Mouse (Mus musculus) midbrain, embryonic 16.5 days (tissue): ENCODE data around the gene Ccdc188. TPM values are rescaled to one million over a fixed set of nuclear protein-coding genes. Genes with fewer than 3 reads are reported as not detected.
A peak's percentile ranks its signal among the peaks of the same experiment; 100 is the strongest.
"Not testable (repeated sequence)": the region's sequence is repeated elsewhere in the genome, so short reads cannot be mapped to it uniquely, and the experiment has no call there.

Experiments used
- ATAC-seq: fragments of 200-750 bp; cut with Nextera tagmentation; 2 replicates; pipeline ENCODE4 v1.8.0; 2017; ENCODE audit warnings: moderate TSS enrichment
- H3K27ac ChIP-seq: fragments of 300-500 bp; sonication (generic); 2 replicates; pipeline ENCODE4 v1.5.1; 2014; ENCODE audit warnings: mild to moderate bottlenecking, low read length, mixed read lengths
- H3K27me3 ChIP-seq: fragments of 300-500 bp; sonication (generic); 2 replicates; pipeline ENCODE4 v1.6.1; 2014; ENCODE audit warnings: low read depth, low read length, mixed read lengths; ENCODE audit not compliant: control insufficient read depth, insufficient read depth
- H3K36me3 ChIP-seq: fragments of 300-500 bp; sonication (generic); 2 replicates; pipeline ENCODE4 v1.6.1; 2014; ENCODE audit warnings: mild to moderate bottlenecking, low read length, moderate library complexity, mixed read lengths; ENCODE audit not compliant: control insufficient read depth, insufficient read depth
- H3K4me1 ChIP-seq: fragments of 300-500 bp; sonication (generic); 2 replicates; pipeline ENCODE4 v1.6.1; 2014; ENCODE audit warnings: mild to moderate bottlenecking, low read length, mixed read lengths; ENCODE audit not compliant: control insufficient read depth, insufficient read depth
- H3K4me2 ChIP-seq: fragments of 300-500 bp; sonication (generic); 2 replicates; pipeline ENCODE4 v1.6.1; 2014; ENCODE audit warnings: mild to moderate bottlenecking, low read length, mixed read lengths
- H3K4me3 ChIP-seq: fragments of 300-500 bp; sonication (generic); 2 replicates; pipeline ENCODE4 v1.5.1; 2014; ENCODE audit warnings: low read depth, mild to moderate bottlenecking, low read length, moderate library complexity, mixed read lengths
- H3K9ac ChIP-seq: fragments of 300-500 bp; sonication (generic); 2 replicates; pipeline ENCODE4 v1.6.1; 2014; ENCODE audit warnings: low read depth, low read length, mixed read lengths
- H3K9me3 ChIP-seq: fragments of 300-500 bp; sonication (generic); replicated peaks from 2 replicates; pipeline ENCODE4 v1.6.1; 2014; ENCODE audit warnings: mild to moderate bottlenecking, low read length, mixed read lengths; ENCODE audit not compliant: control insufficient read depth, poor library complexity, severe bottlenecking
- whole genome bisulfite sequencing: fragments of 180-500 bp; shearing (Covaris S2); extraction: QIAGEN DNeasy Blood & Tissue Kit; methylation state at CpG from one replicate; pipeline ENCODE4 v1.1.7; 2014; 5-methylcytosine and 5-hydroxymethylcytosine counted together
- polyA plus RNA-seq: library from polyadenylated mRNA; unstranded; fragments of >200 nt; fragmentation: Nextera tagmentation; extraction: Ambion mirVana; gene quantifications from 2 replicates; pipeline ENCODE4 v1.2.1, GENCODE M21; 2015

Gene Ccdc188
- polyA plus RNA-seq, 1 experiment from 2014 or later: not detected

- H3K36me3 ChIP-seq: no peaks in the 10 kb centered on the region
- no peak overlapping the region for H3K4me3 ChIP-seq
- H3K9me3 ChIP-seq: no peaks in the 10 kb centered on the region
- no peaks in the 10 kb centered on the region for H3K4me1 ChIP-seq
- no peak overlapping the region for H3K9ac ChIP-seq
- H3K4me2 ChIP-seq: no peak overlapping the region
- no peak overlapping the region for H3K27ac ChIP-seq
- H3K27me3 ChIP-seq: no peaks in the 10 kb centered on the region
- WGBS: 61% methylated on average over 10 of the region's 10 CpGs
- ATAC-seq: no peak
Observed at GRCm38 (mm10) chr16:18181398-18181797, 36.3 kb upstream of the Ccdc188 start.

DNA sequence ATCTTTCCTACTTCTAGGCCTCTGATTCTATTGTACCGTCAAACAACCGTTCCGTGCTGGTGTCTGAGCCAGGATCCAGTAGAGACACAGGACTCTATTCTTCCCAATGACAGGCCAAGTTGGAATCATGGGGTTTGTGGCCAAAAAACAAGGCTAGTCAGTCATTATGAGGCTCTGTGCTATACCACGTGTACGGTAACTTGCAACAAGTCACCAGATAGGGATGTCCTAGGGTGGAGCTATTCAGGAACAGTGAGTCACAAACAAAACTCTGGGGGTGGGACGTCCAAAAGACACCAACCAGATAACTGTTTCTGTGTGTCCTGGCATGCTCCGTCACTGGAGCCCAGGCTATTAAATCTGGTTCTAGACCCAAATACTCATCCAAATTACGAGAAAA is 34.9 kb upstream of the Ccdc188 start:
- no peaks in the 10 kb centered on the region for H3K9me3 ChIP-seq
- WGBS: 82% methylated on average over 8 of the region's 8 CpGs
- no peak overlapping the region for H3K9ac ChIP-seq
- H3K4me1 ChIP-seq: no peaks in the 10 kb centered on the region
- no peaks in the 10 kb centered on the region for H3K27me3 ChIP-seq
- ATAC-seq: no peak
- H3K27ac ChIP-seq: no peak overlapping the region
- no peaks in the 10 kb centered on the region for H3K36me3 ChIP-seq
- no peak overlapping the region for H3K4me2 ChIP-seq
- no peak overlapping the region for H3K4me3 ChIP-seq

DNA sequence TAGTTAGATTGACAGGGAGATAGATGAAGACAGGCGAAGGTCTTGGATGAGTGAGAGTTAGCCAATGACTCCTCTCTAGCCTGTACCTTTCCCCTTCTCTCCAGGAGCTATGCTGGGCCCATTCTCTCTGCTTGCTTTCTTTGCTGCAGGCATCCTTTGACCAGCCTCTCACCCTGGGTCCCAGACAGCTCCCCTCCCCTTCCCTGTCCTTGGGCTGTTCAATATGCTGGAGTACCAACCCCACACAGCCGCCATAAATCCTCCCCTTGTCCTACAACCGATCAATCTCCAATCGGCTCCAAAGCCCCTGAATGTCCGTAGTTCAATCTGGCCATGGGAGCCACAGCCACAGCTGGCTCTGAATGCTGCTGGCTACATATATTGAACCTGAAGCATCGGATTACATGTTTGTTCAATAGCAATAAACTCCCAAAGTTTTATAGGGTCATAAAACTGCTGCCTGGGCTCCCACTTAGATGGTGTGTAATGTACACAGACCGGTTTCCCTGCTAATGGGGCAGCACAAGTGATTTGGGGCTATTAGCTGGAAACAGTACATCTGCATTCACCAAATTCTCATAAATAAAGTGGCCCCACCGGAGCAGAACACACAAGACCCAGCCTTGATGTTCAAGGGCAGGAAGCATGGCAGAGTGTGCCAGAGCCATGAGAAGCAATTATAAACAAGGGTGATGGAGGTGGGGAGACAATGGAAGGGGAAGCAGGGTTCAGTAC is 31.8 kb upstream of the Ccdc188 start:
- H3K9me3 ChIP-seq: no peaks in the 10 kb centered on the region
- H3K4me2 ChIP-seq: no peak overlapping the region
- no peaks in the 10 kb centered on the region for H3K36me3 ChIP-seq
- H3K27me3 ChIP-seq: no peaks in the 10 kb centered on the region
- no peaks in the 10 kb centered on the region for H3K4me1 ChIP-seq
- no peak overlapping the region for H3K27ac ChIP-seq
- no peak overlapping the region for H3K9ac ChIP-seq
- 82% methylated on average over 8 of the region's 8 CpGs for WGBS
- H3K4me3 ChIP-seq: no peak overlapping the region
- ATAC-seq: no peak

GRCm38 (mm10) chr16:18186798-18187197 is 30.9 kb upstream of the Ccdc188 start:
- H3K36me3 ChIP-seq: no peaks in the 10 kb centered on the region
- no peaks in the 10 kb centered on the region for H3K4me1 ChIP-seq
- no peaks in the 10 kb centered on the region for H3K9me3 ChIP-seq
- H3K4me3 ChIP-seq: no peak overlapping the region
- WGBS: 89% methylated on average over 4 of the region's 4 CpGs
- H3K9ac ChIP-seq: no peak overlapping the region
- no peak for ATAC-seq
- no peak overlapping the region for H3K27ac ChIP-seq
- H3K27me3 ChIP-seq: no peaks in the 10 kb centered on the region
- no peak overlapping the region for H3K4me2 ChIP-seq

- no peak overlapping the region for H3K4me3 ChIP-seq
- ATAC-seq: no peak
- 84% methylated on average over 3 of the region's 3 CpGs for WGBS
- H3K27ac ChIP-seq: no peak overlapping the region
- H3K9me3 ChIP-seq: no peaks in the 10 kb centered on the region
- no peak overlapping the region for H3K4me2 ChIP-seq
- H3K36me3 ChIP-seq: no peaks in the 10 kb centered on the region
- no peaks in the 10 kb centered on the region for H3K4me1 ChIP-seq
- no peaks in the 10 kb centered on the region for H3K27me3 ChIP-seq
- H3K9ac ChIP-seq: no peak overlapping the region
Observed at GRCm38 (mm10) chr16:18187221-18187620, 30.5 kb upstream of the Ccdc188 start.

- H3K9me3 ChIP-seq: no peaks in the 10 kb centered on the region
- 75% methylated on average over 2 of the region's 2 CpGs for WGBS
- H3K4me1 ChIP-seq: peaks cover 9% of the 10 kb centered on the region; the same call in 1 of the 2 replicates
- no peak overlapping the region for H3K9ac ChIP-seq
- H3K4me2 ChIP-seq: no peak overlapping the region
- H3K36me3 ChIP-seq: no peaks in the 10 kb centered on the region
- no peak overlapping the region for H3K4me3 ChIP-seq
- H3K27me3 ChIP-seq: no peaks in the 10 kb centered on the region
- H3K27ac ChIP-seq: no peak overlapping the region
- no peak for ATAC-seq
Observed at GRCm38 (mm10) chr16:18191006-18191405, 26.7 kb upstream of the Ccdc188 start.

- 61% methylated on average over 15 of the region's 15 CpGs for WGBS
- no peak overlapping the region for H3K4me3 ChIP-seq
- H3K9ac ChIP-seq: no peak overlapping the region
- ATAC-seq: peak; percentile 33; the same call in 1 of the 2 replicates
- no peak overlapping the region; the same call in 1 of the 2 replicates for H3K27ac ChIP-seq
- H3K4me2 ChIP-seq: no peak overlapping the region
- no peaks in the 10 kb centered on the region for H3K9me3 ChIP-seq
- H3K27me3 ChIP-seq: no peaks in the 10 kb centered on the region
- H3K4me1 ChIP-seq: peaks cover 18% of the 10 kb centered on the region
- H3K36me3 ChIP-seq: no peaks in the 10 kb centered on the region
Observed at GRCm38 (mm10) chr16:18194208-18194985, 23.3 kb upstream of the Ccdc188 start.

GRCm38 (mm10) chr16:18195068-18195467 is 22.6 kb upstream of the Ccdc188 start:
- no peaks in the 10 kb centered on the region for H3K36me3 ChIP-seq
- no peaks in the 10 kb centered on the region for H3K27me3 ChIP-seq
- H3K4me2 ChIP-seq: no peak overlapping the region
- WGBS: 58% methylated on average over 5 of the region's 5 CpGs
- ATAC-seq: no peak
- peaks cover 18% of the 10 kb centered on the region for H3K4me1 ChIP-seq
- no peak overlapping the region; the same call in 1 of the 2 replicates for H3K27ac ChIP-seq
- H3K9me3 ChIP-seq: no peaks in the 10 kb centered on the region
- H3K4me3 ChIP-seq: no peak overlapping the region
- H3K9ac ChIP-seq: no peak overlapping the region

GRCm38 (mm10) chr16:18195561-18195960 is 22.1 kb upstream of the Ccdc188 start:
- H3K4me2 ChIP-seq, H3K36me3 ChIP-seq, H3K27me3 ChIP-seq, H3K9me3 ChIP-seq, H3K27ac ChIP-seq, H3K9ac ChIP-seq, H3K4me3 ChIP-seq, ATAC-seq: not testable (repeated sequence)
- H3K4me1 ChIP-seq: peaks cover 18% of the 10 kb centered on the region
- 45% methylated on average over 3 of the region's 3 CpGs for WGBS
